Mouse (Mus musculus): ENCODE results near the gene Plod3. TPM values are rescaled to one million over a fixed set of nuclear protein-coding genes. Genes with fewer than 3 reads are reported as not detected.

The Plod3 gene
- polyA plus RNA-seq, 1 experiment, result 15.3 TPM

DNA sequence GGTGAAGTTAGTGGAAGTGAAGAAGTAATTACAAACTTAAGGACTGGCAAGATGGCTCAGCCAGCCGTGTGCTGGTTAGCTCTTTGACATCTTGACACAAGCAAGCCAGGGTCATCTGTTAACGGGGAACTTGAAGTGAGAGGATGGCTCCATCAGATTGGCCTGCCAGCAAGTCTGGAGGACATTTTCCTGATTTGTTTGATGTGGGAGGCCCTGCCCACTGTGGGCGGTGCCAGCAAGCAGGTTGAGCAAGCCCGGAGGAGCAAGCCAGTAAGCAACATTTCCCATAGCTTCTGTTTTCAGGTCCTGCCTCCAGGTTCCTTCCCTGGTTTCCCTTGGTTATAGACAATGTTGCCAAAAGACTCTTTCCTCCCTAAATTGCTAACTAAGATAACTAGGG is 31.2 kb upstream of the Plod3 start:
- peaks cover 3% of the 10 kb centered on the region for H3K4me1 ChIP-seq (ENCODE audit: control insufficient read depth, insufficient read depth, low read length)
- no peak overlapping the region for H3K27ac ChIP-seq (ENCODE audit: control insufficient read depth, insufficient read depth, low read depth, low read length)
- TF ChIP-seq POLR2A (IDR thresholded peaks at IDR 0.05; ENCODE audit: control insufficient read depth, low read depth, low read length) (no peak), CTCF (IDR thresholded peaks at IDR 0.05; ENCODE audit: control insufficient read depth, insufficient read depth, insufficient replicate concordance, low read depth, low read length) (no peak)
- H3K36me3 ChIP-seq (ENCODE audit: control insufficient read depth, insufficient read depth, low read length), result no peaks in the 10 kb centered on the region
- no peaks in the 10 kb centered on the region for H3K27me3 ChIP-seq (ENCODE audit: control insufficient read depth, insufficient read depth, low read length)
- H3K4me3 ChIP-seq (ENCODE audit: control insufficient read depth, low read depth, low read length), result no peak overlapping the region

DNA sequence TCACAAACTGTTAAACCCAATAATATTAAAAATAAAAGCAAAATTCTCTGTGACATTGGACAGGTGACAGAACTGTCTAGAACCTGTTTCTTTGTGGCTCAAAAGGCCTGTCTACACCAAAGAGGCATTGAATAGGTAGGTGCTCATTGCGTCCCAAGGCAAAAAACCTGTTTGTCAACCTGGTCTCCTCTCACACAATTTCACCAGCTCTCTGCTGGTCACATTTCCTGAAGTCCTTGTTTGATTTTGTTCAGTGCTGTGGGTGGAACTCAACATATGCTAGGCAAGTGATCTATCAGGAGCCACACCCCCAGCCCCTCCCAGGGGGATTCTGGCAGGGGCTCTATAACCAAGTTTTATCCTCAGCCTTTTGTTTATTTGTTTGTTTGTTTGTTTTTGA is 29.6 kb upstream of the Plod3 start:
- TF ChIP-seq POLR2A (IDR thresholded peaks at IDR 0.05; ENCODE audit: control insufficient read depth, low read depth, low read length) (no peak), CTCF (IDR thresholded peaks at IDR 0.05; ENCODE audit: control insufficient read depth, insufficient read depth, insufficient replicate concordance, low read depth, low read length) (no peak)
- no peak overlapping the region for H3K4me3 ChIP-seq (ENCODE audit: control insufficient read depth, low read depth, low read length)
- H3K27ac ChIP-seq (ENCODE audit: control insufficient read depth, insufficient read depth, low read depth, low read length), result no peak overlapping the region
- H3K27me3 ChIP-seq (ENCODE audit: control insufficient read depth, insufficient read depth, low read length), result no peaks in the 10 kb centered on the region
- H3K4me1 ChIP-seq (ENCODE audit: control insufficient read depth, insufficient read depth, low read length), result peaks cover 8% of the 10 kb centered on the region
- H3K36me3 ChIP-seq (ENCODE audit: control insufficient read depth, insufficient read depth, low read length), result no peaks in the 10 kb centered on the region

- TF ChIP-seq CTCF (IDR thresholded peaks at IDR 0.05; ENCODE audit: control insufficient read depth, insufficient read depth, insufficient replicate concordance, low read depth, low read length) (no peak), POLR2A (IDR thresholded peaks at IDR 0.05; ENCODE audit: control insufficient read depth, low read depth, low read length) (no peak)
- no peaks in the 10 kb centered on the region for H3K36me3 ChIP-seq (ENCODE audit: control insufficient read depth, insufficient read depth, low read length)
- no peak overlapping the region for H3K27ac ChIP-seq (ENCODE audit: control insufficient read depth, insufficient read depth, low read depth, low read length)
Measured at GRCm38 (mm10) chr5:136958991-136959605, 27.7 kb upstream of the Plod3 start.

GRCm38 (mm10) chr5:136960053-136960452 is 26.8 kb upstream of the Plod3 start:
- no peaks in the 10 kb centered on the region for H3K36me3 ChIP-seq (ENCODE audit: control insufficient read depth, insufficient read depth, low read length)

More at GRCm38 (mm10) chr5:136958991-136959605, 27.7 kb upstream of the Plod3 start:
- no peak overlapping the region for H3K4me3 ChIP-seq (ENCODE audit: control insufficient read depth, low read depth, low read length)
- H3K27me3 ChIP-seq (ENCODE audit: control insufficient read depth, insufficient read depth, low read length), result no peaks in the 10 kb centered on the region
- peaks cover 12% of the 10 kb centered on the region for H3K4me1 ChIP-seq (ENCODE audit: control insufficient read depth, insufficient read depth, low read length)

GRCm38 (mm10) chr5:136961334-136961982 is 25.4 kb upstream of the Plod3 start:
- Histone ChIP-seq H3K27ac (ENCODE audit: control insufficient read depth, insufficient read depth, low read depth, low read length) (peak overlapping the region; percentile 43; the same call in 1 of the 2 replicates), H3K27me3 (ENCODE audit: control insufficient read depth, insufficient read depth, low read length) (no peaks in the 10 kb centered on the region), H3K36me3 (ENCODE audit: control insufficient read depth, insufficient read depth, low read length) (no peaks in the 10 kb centered on the region; the same call in 1 of the 2 replicates), H3K4me3 (ENCODE audit: control insufficient read depth, low read depth, low read length) (peak overlapping the region; percentile 98), H3K4me1 (ENCODE audit: control insufficient read depth, insufficient read depth, low read length) (peaks cover 11% of the 10 kb centered on the region)
- TF ChIP-seq POLR2A (IDR thresholded peaks at IDR 0.05; ENCODE audit: control insufficient read depth, low read depth, low read length), result no peak
- TF ChIP-seq CTCF (IDR thresholded peaks at IDR 0.05; ENCODE audit: control insufficient read depth, insufficient read depth, insufficient replicate concordance, low read depth, low read length), result no peak

More at GRCm38 (mm10) chr5:136960053-136960452, 26.8 kb upstream of the Plod3 start:
- no peak for TF ChIP-seq POLR2A (IDR thresholded peaks at IDR 0.05; ENCODE audit: control insufficient read depth, low read depth, low read length)
- no peak for TF ChIP-seq CTCF (IDR thresholded peaks at IDR 0.05; ENCODE audit: control insufficient read depth, insufficient read depth, insufficient replicate concordance, low read depth, low read length)
- no peaks in the 10 kb centered on the region for H3K27me3 ChIP-seq (ENCODE audit: control insufficient read depth, insufficient read depth, low read length)
- no peak overlapping the region for H3K27ac ChIP-seq (ENCODE audit: control insufficient read depth, insufficient read depth, low read depth, low read length)
- no peak overlapping the region for H3K4me3 ChIP-seq (ENCODE audit: control insufficient read depth, low read depth, low read length)
- peaks cover 11% of the 10 kb centered on the region for H3K4me1 ChIP-seq (ENCODE audit: control insufficient read depth, insufficient read depth, low read length)

DNA sequence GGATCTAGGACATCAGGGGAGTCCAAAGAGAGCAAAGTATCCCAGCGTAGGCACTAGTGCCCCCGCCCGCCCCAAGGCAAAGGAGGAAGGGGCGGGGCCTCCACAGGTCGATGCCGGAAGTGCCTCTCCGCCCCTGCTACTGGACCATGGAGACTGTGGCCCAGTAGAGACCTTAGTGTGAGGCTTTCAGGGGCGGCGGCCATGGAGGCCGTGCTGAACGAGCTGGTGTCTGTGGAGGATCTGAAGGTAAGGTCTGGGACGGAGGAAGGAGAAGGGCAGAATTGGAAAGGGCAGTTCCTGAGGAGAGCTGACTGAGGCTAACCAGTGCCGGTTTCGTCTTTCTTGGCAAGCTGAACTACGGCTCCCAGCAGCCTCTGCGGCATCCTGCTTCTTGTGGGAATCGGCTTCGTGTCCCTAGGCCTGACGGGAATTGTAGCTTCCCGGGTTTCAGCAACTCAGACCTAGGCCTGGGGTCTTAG is 24.8 kb upstream of the Plod3 start:
- Histone ChIP-seq H3K27me3 (ENCODE audit: control insufficient read depth, insufficient read depth, low read length) (no peaks in the 10 kb centered on the region), H3K36me3 (ENCODE audit: control insufficient read depth, insufficient read depth, low read length) (no peaks in the 10 kb centered on the region; the same call in 1 of the 2 replicates), H3K4me3 (ENCODE audit: control insufficient read depth, low read depth, low read length) (peak overlapping the region; percentile 98), H3K4me1 (ENCODE audit: control insufficient read depth, insufficient read depth, low read length) (peaks cover 11% of the 10 kb centered on the region), H3K27ac (ENCODE audit: control insufficient read depth, insufficient read depth, low read depth, low read length) (peak overlapping the region; percentile 99)
- peak; percentile 75 for TF ChIP-seq POLR2A (IDR thresholded peaks at IDR 0.05; ENCODE audit: control insufficient read depth, low read depth, low read length)
- no peak for TF ChIP-seq CTCF (IDR thresholded peaks at IDR 0.05; ENCODE audit: control insufficient read depth, insufficient read depth, insufficient replicate concordance, low read depth, low read length)

- Histone ChIP-seq H3K27me3 (ENCODE audit: control insufficient read depth, insufficient read depth, low read length) (no peaks in the 10 kb centered on the region), H3K27ac (ENCODE audit: control insufficient read depth, insufficient read depth, low read depth, low read length) (peak overlapping the region; percentile 99), H3K4me1 (ENCODE audit: control insufficient read depth, insufficient read depth, low read length) (peaks cover 11% of the 10 kb centered on the region), H3K4me3 (ENCODE audit: control insufficient read depth, low read depth, low read length) (peak overlapping the region; percentile 98), H3K36me3 (ENCODE audit: control insufficient read depth, insufficient read depth, low read length) (no peaks in the 10 kb centered on the region; the same call in 1 of the 2 replicates)
- no peak for TF ChIP-seq POLR2A (IDR thresholded peaks at IDR 0.05; ENCODE audit: control insufficient read depth, low read depth, low read length)
- peak; percentile 86; the same call in 1 of the 2 replicates for TF ChIP-seq CTCF (IDR thresholded peaks at IDR 0.05; ENCODE audit: control insufficient read depth, insufficient read depth, insufficient replicate concordance, low read depth, low read length)
Measured at GRCm38 (mm10) chr5:136962501-136962900, 24.3 kb upstream of the Plod3 start.
